ENCODE assay signal across 7 mouse cellular contexts in genomic region chr6:31038445-31038844, GRCm38 (mm10).
A peak's percentile ranks its signal among the peaks of the same experiment; 100 is the strongest.
DNase-seq lines count a peak whose midpoint lies in the region; ATAC-seq and TF ChIP-seq lines count a peak whose summit lies in the region.
"Not testable (repeated sequence)": the region's sequence is repeated elsewhere in the genome, so short reads cannot be mapped to it uniquely, and the experiment has no call there.

No protein-coding gene starts in this region.

- not testable (repeated sequence) for H3K27ac ChIP-seq in cerebellum, adult 2 months (ENCODE audit: insufficient read depth, low read length); embryonic fibroblast, embryonic 13.5 days (ENCODE audit: insufficient read depth, low read length); heart, postnatal 0 days (ENCODE audit: low read depth); lung, embryonic 15.5 days; neural tube, embryonic 11.5 days (ENCODE audit: low read depth, low read length)

- not testable (repeated sequence) for H3K9ac ChIP-seq in heart, postnatal 0 days (replicated peaks; ENCODE audit: low read depth, low read length); lung, embryonic 15.5 days; neural tube, embryonic 11.5 days (ENCODE audit: low read length)

- not testable (repeated sequence) for H3K27me3 ChIP-seq in cerebellum, adult 2 months (ENCODE audit: control insufficient read depth, insufficient read depth, low read length); heart, postnatal 0 days (ENCODE audit: control insufficient read depth, insufficient read depth, low read length); lung, embryonic 15.5 days; neural tube, embryonic 11.5 days (ENCODE audit: control insufficient read depth, insufficient read depth, low read length)

- H3K4me2 ChIP-seq in heart, postnatal 0 days (ENCODE audit: low read depth, low read length) = peak overlapping the region; percentile 48
- H3K4me2 ChIP-seq in lung, embryonic 15.5 days = peak overlapping the region; percentile 37
- not testable (repeated sequence) for H3K4me2 ChIP-seq in neural tube, embryonic 11.5 days (ENCODE audit: low read depth)

- H3K4me1 ChIP-seq in cerebellum, adult 2 months (ENCODE audit: control insufficient read depth, insufficient read depth, low read length); embryonic fibroblast, embryonic 13.5 days (ENCODE audit: control insufficient read depth, insufficient read depth, low read length); heart, postnatal 0 days (ENCODE audit: control insufficient read depth, insufficient read depth); lung, embryonic 15.5 days; neural tube, embryonic 11.5 days (ENCODE audit: control insufficient read depth, insufficient read depth, low read length): not testable (repeated sequence)

- not testable (repeated sequence) for ATAC-seq in heart, postnatal 0 days (ENCODE audit: insufficient read depth, low read depth); lung, embryonic 15.5 days (ENCODE audit: borderline replicate concordance, extremely low read depth, low FRiP score, low TSS enrichment); neural tube, embryonic 11.5 days (ENCODE audit: insufficient read depth, low FRiP score, low TSS enrichment)

- peak; percentile 55 for DNase-seq in Muller cell, postnatal 12 days (ENCODE audit: inconsistent ontology term)
- not testable (repeated sequence) for DNase-seq in cerebellum, adult 2 months
- DNase-seq in heart, postnatal 0 days (ENCODE audit: low spot score) = peak; percentile 72
- peak; percentile 31 for DNase-seq in kidney, postnatal 10 days
- peak; percentile 29 for DNase-seq in neural tube, embryonic 11.5 days (ENCODE audit: low spot score)

- not testable (repeated sequence) for H3K36me3 ChIP-seq in heart, postnatal 0 days (replicated peaks; ENCODE audit: control insufficient read depth, insufficient read depth, low read length); lung, embryonic 15.5 days; neural tube, embryonic 11.5 days (ENCODE audit: control insufficient read depth, insufficient read depth, low read length)

- TF ChIP-seq EP300 in heart, postnatal 0 days (IDR thresholded peaks at IDR 0.05; ENCODE audit: low read depth) = not testable (repeated sequence)

- WGBS in cerebellum, adult 2 months = 0% methylated on average over 2 of the region's 2 CpGs
- 2% methylated on average over 2 of the region's 2 CpGs for WGBS in heart, postnatal 0 days
- 3% methylated on average over 2 of the region's 2 CpGs for WGBS in lung, embryonic 15.5 days
- 7% methylated on average over 2 of the region's 2 CpGs for WGBS in neural tube, embryonic 11.5 days

- TF ChIP-seq POLR2A in cerebellum, adult 2 months (IDR thresholded peaks at IDR 0.05; ENCODE audit: borderline replicate concordance, insufficient read depth, low read length); embryonic fibroblast, embryonic 13.5 days (IDR thresholded peaks at IDR 0.05; ENCODE audit: low read depth, low read length): not testable (repeated sequence)

- H3K4me3 ChIP-seq in cerebellum, adult 2 months (replicated peaks; ENCODE audit: insufficient read depth, low read depth, low read length); embryonic fibroblast, embryonic 13.5 days (ENCODE audit: insufficient read depth, low read length); neural tube, embryonic 11.5 days (ENCODE audit: low read depth, low read length): not testable (repeated sequence)
- peak overlapping the region; percentile 24; the same call in 1 of the 2 replicates for H3K4me3 ChIP-seq in heart, postnatal 0 days (ENCODE audit: low read depth, low read length)
- H3K4me3 ChIP-seq in lung, embryonic 15.5 days = 0 out of 2 replicates have a peak overlapping the region, but pooled peaks have one; percentile 9

- not testable (repeated sequence) for H3K9me3 ChIP-seq in heart, postnatal 0 days (replicated peaks; ENCODE audit: control insufficient read depth, low read length); lung, embryonic 15.5 days; neural tube, embryonic 11.5 days (ENCODE audit: control insufficient read depth, low read length)

- peak; percentile 41; the same call in 1 of the 2 replicates for TF ChIP-seq CTCF in cerebellum, adult 2 months (IDR thresholded peaks at IDR 0.05; ENCODE audit: borderline replicate concordance, insufficient read depth, low read depth, low read length)
- peak; percentile 36; the same call in 1 of the 2 replicates for TF ChIP-seq CTCF in embryonic fibroblast, embryonic 13.5 days (IDR thresholded peaks at IDR 0.05; ENCODE audit: borderline replicate concordance, insufficient read depth, low read length)
- peak; percentile 63 for TF ChIP-seq CTCF in heart, postnatal 0 days (IDR thresholded peaks at IDR 0.05; ENCODE audit: low read depth)
